Mouse (Mus musculus) heart, embryonic 16.5 days (tissue): ENCODE results near the gene Slc9a3. TPM values are rescaled to one million over a fixed set of nuclear protein-coding genes. Genes with fewer than 3 reads are reported as not detected.

Experiments
- ATAC-seq: fragments of 200-750 bp; cut with Nextera tagmentation; replicated peaks from 2 replicates; pipeline ENCODE4 v1.8.0; 2017; ENCODE audit warnings: moderate number of reproducible peaks; ENCODE audit not compliant: insufficient read depth, low FRiP score; ENCODE audit errors: extremely low read depth
- H3K27ac ChIP-seq: fragments of 300-500 bp; sonication (generic); 2 replicates; pipeline ENCODE4 v1.5.1; 2014; ENCODE audit warnings: mild to moderate bottlenecking, low read length, control low read depth, moderate library complexity
- H3K27me3 ChIP-seq: fragments of 300-500 bp; sonication (generic); 2 replicates; pipeline ENCODE4 v1.6.1; 2014; ENCODE audit warnings: low read length, mixed read lengths; ENCODE audit not compliant: control insufficient read depth, insufficient read depth
- H3K36me3 ChIP-seq: fragments of 300-500 bp; sonication (generic); 2 replicates; pipeline ENCODE4 v1.6.1; 2014; ENCODE audit not compliant: control insufficient read depth, insufficient read depth
- H3K4me1 ChIP-seq: fragments of 300-500 bp; sonication (generic); 2 replicates; pipeline ENCODE4 v1.6.1; 2014; ENCODE audit warnings: low read length, mixed read lengths; ENCODE audit not compliant: control insufficient read depth, insufficient read depth
- H3K4me2 ChIP-seq: fragments of 300-500 bp; sonication (generic); 2 replicates; pipeline ENCODE4 v1.6.1; 2014; ENCODE audit warnings: low read depth, mild to moderate bottlenecking, control low read depth, low read length
- H3K4me3 ChIP-seq: fragments of 300-500 bp; sonication (generic); 2 replicates; pipeline ENCODE4 v1.5.1; 2014; ENCODE audit warnings: mild to moderate bottlenecking, control low read depth, low read length
- H3K9ac ChIP-seq: fragments of 300-500 bp; sonication (generic); 2 replicates; pipeline ENCODE4 v1.6.1; 2014; ENCODE audit warnings: low read length, control low read depth
- H3K9me3 ChIP-seq: fragments of 300-500 bp; sonication (generic); replicated peaks from 2 replicates; pipeline ENCODE4 v1.6.1; 2016; ENCODE audit warnings: low read length; ENCODE audit not compliant: control insufficient read depth
- WGBS: fragments of 180-500 bp; shearing (Covaris S2); extraction: QIAGEN DNeasy Blood & Tissue Kit; methylation state at CpG from one replicate; pipeline ENCODE4 v1.1.7; 2014; 5-methylcytosine and 5-hydroxymethylcytosine counted together
- polyA plus RNA-seq: library from polyadenylated mRNA; unstranded; fragments of >200 nt; fragmentation: Nextera tagmentation; extraction: Ambion mirVana; gene quantifications from 2 replicates; pipeline ENCODE4 v1.2.1, GENCODE M21; 2015

Gene Slc9a3
- 0.22 TPM in 1 of 2 replicates, not detected in the other for polyA plus RNA-seq

DNA sequence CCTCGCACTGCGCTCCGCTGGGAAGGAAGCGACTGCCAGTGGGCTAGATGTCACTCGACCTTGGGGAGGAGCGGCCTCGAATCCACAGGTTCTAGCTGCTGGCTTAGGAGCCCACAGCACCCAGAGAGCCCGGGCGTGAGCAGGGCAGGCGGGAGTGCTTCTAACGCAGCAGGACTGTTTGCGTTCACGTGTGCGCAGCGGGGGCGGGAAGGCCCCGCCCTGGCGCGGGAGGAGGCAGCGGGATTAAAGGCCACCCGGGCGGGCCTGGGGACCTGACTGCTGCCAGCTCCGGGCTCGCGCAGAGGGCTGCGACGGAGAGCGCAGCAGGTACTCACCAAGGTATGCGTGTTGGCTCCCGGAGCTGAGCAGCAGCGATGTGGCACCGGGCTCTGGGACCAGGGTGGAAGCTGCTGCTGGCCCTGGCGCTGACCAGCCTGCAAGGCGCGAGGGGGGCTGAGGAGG lies at the start of gene Slc9a3:
Slc9a3 (plus strand) TSS at position 317 of the 462 bp plus-strand sequence.
- Histone ChIP-seq H3K27ac (no peak within 1 kb of the TSS), H3K4me3 (peak within 1 kb of the TSS; percentile 52), H3K4me1 (peaks cover 9% of the 10 kb centered on the region), H3K36me3 (no peaks in the 10 kb centered on the region), H3K9me3 (no peaks in the 10 kb centered on the region), H3K9ac (peak within 1 kb of the TSS; percentile 66), H3K27me3 (peaks cover 33% of the 10 kb centered on the region), H3K4me2 (peak within 1 kb of the TSS; percentile 90)
- ATAC-seq, result peak; percentile 50; the same call in 1 of the 2 replicates
- whole genome bisulfite sequencing, result under 1% methylated on average over 35 of the region's 35 CpGs

DNA sequence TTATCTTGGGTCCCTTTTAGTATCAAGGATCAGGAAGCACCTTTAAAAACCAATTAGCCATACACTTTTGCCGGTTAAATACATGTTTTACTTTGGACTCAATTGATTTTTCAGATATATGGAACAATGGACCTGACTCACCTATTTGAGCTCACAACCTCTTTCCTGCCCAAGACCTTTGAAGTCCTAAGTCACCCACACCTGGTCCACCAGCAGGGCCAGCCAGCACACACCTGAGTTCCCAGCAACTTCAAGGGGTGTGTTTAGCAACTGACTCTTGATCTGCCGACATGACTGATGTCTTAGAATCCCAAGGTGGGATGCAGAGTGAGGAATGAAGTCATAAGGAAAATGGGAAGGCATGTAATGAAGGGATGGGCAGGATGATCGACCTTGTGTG lies 49.5 kb upstream of the Slc9a3 start:
- Histone ChIP-seq H3K27me3 (no peaks in the 10 kb centered on the region), H3K4me1 (no peaks in the 10 kb centered on the region), H3K36me3 (no peaks in the 10 kb centered on the region), H3K9ac (no peak overlapping the region), H3K9me3 (no peaks in the 10 kb centered on the region), H3K27ac (no peak overlapping the region), H3K4me2 (no peak overlapping the region), H3K4me3 (no peak overlapping the region)
- no peak for ATAC-seq
- 57% methylated on average over 3 of the region's 3 CpGs for WGBS

DNA sequence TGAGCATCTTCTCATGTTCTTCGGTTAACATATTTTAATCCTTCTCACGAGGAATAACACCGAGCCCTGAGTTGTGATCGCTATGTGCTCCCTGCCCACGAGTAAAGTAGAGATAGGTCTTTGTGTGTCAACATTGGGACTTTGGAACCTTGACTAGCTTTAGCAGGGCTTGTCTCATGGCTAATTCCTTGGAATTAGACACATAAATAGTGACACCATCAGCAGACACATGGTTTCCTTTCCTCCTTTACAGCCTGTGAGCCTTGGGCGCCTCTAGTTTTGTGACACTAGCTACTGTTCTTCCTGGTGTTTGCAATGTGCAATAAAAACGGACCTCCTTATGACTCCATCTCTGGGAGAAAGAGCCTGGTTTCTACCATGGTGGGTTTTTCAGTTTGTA lies 47.9 kb upstream of the Slc9a3 start:
- ATAC-seq, result no peak
- no peak overlapping the region for H3K9ac ChIP-seq
- no peaks in the 10 kb centered on the region for H3K36me3 ChIP-seq
- H3K27ac ChIP-seq, result no peak overlapping the region
- no peaks in the 10 kb centered on the region for H3K9me3 ChIP-seq
- H3K4me3 ChIP-seq, result no peak overlapping the region
- WGBS, result 85% methylated on average over 7 of the region's 7 CpGs
- H3K4me1 ChIP-seq, result no peaks in the 10 kb centered on the region
- no peaks in the 10 kb centered on the region for H3K27me3 ChIP-seq
- no peak overlapping the region for H3K4me2 ChIP-seq

DNA sequence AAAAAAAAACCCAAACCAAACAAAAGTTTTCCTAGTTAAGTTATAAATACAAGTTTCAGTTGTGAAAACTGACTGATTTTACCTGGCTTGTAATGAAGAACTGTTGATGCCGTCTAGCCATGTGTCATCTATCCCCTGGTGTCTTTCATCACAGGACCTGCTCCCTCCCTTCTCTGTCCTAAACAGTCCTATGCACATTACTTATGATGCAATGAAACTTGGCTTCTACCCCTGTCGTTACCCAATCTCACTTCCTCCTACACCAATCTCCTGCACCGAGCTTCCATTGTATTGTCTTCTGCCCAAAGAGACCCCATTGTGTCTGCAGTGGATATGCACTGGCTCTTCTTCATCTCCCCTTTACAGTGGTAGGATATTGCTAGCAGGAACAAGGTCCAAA lies 31.0 kb upstream of the Slc9a3 start:
- no peak overlapping the region for H3K4me3 ChIP-seq
- WGBS, result 66% methylated on average over 3 of the region's 3 CpGs
- H3K9ac ChIP-seq, result no peak overlapping the region
- ATAC-seq, result no peak
- H3K27ac ChIP-seq, result no peak overlapping the region
- H3K27me3 ChIP-seq, result no peaks in the 10 kb centered on the region
- no peaks in the 10 kb centered on the region for H3K9me3 ChIP-seq
- H3K4me2 ChIP-seq, result no peak overlapping the region
- peaks cover 7% of the 10 kb centered on the region for H3K4me1 ChIP-seq
- no peaks in the 10 kb centered on the region for H3K36me3 ChIP-seq

DNA sequence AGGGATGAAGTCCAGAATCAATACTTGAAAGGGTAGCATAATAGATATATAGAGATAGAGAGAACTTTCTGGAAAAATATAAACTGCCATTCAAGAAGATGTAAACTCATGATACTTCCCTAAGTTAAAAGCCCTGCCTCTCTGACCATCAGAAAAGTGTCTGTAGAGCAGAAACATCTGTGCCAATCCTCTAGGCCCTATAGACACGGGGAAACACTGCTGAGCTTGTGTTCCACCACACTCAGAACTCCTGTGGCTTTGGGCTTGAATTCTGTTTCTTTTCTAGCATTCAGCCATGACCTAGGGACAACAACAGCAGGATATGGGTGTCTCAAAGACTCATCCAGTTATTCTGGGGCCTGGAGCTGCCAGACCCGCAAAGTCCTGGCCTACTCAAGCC lies 25.3 kb upstream of the Slc9a3 start:
- no peak overlapping the region for H3K4me2 ChIP-seq
- peaks cover 19% of the 10 kb centered on the region for H3K4me1 ChIP-seq
- H3K27me3 ChIP-seq, result no peaks in the 10 kb centered on the region
- H3K27ac ChIP-seq, result no peak overlapping the region
- WGBS, result 52% methylated on average over 2 of the region's 2 CpGs
- H3K9ac ChIP-seq, result no peak overlapping the region
- ATAC-seq, result no peak
- H3K9me3 ChIP-seq, result no peaks in the 10 kb centered on the region
- no peaks in the 10 kb centered on the region for H3K36me3 ChIP-seq
- H3K4me3 ChIP-seq, result no peak overlapping the region

DNA sequence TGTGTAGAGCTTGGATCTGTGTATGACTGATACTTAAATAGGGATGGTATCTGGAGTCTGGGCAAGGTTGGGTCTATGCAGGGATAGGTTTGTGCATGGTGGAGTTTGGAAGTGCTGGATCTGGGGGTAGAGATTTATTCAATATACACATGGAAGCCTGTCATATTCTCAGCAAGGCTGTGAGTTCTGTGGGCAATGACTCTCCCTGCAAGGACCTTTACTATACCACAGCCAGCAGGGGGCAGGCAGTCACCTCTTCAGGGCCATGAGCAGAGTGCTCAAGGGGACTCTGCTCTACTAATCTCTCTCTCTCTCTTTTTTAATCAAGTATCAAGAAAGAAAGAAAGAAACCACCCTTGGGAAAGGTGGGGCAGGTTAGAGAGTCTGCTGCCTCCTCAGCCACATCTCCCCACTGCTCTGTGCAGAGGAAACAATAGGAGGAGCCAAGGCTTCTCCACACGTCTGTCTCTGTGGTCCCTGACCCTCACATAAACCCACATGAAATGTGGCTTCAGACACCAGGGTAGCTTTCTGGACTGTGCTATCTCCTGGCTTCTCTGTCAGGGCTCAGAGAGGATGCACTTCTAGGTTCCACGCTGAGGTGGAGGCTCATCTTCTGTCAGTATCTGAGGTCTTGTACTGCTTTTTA lies 24.4 kb upstream of the Slc9a3 start:
- H3K4me2 ChIP-seq, result no peak overlapping the region
- peak; percentile 74; the same call in 1 of the 2 replicates for ATAC-seq
- peaks cover 16% of the 10 kb centered on the region for H3K4me1 ChIP-seq
- no peaks in the 10 kb centered on the region for H3K36me3 ChIP-seq
- H3K27me3 ChIP-seq, result no peaks in the 10 kb centered on the region
- no peak overlapping the region for H3K27ac ChIP-seq
- H3K4me3 ChIP-seq, result no peak overlapping the region
- WGBS, result 23% methylated on average over 2 of the region's 2 CpGs
- H3K9me3 ChIP-seq, result no peaks in the 10 kb centered on the region
- no peak overlapping the region for H3K9ac ChIP-seq

DNA sequence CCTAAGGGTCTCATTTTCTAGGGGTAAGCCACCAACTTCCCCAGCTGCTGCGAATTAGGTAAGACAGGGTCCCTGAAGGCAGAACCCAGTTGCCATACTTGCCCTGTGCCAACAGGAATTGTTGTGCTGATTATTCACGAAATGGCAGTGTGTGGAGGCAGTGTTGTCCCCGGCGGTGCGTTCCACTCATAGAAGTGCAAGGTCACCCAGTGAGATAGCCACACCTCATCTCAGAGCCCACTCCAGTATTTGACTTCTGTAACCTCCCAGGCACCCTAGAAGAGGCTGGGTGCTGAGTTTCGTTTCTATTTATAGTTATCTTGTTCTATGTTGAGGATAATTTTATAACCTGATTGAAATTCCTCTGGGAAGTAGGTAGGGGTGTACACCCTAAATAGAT lies 22.3 kb upstream of the Slc9a3 start:
- 37% methylated on average over 6 of the region's 6 CpGs for WGBS
- H3K36me3 ChIP-seq, result no peaks in the 10 kb centered on the region
- no peak overlapping the region for H3K4me2 ChIP-seq
- H3K4me1 ChIP-seq, result peaks cover 12% of the 10 kb centered on the region
- H3K27me3 ChIP-seq, result no peaks in the 10 kb centered on the region
- H3K4me3 ChIP-seq, result no peak overlapping the region
- no peaks in the 10 kb centered on the region for H3K9me3 ChIP-seq
- no peak overlapping the region for H3K9ac ChIP-seq
- H3K27ac ChIP-seq, result peak overlapping the region; percentile 64
- ATAC-seq, result 0 out of 2 replicates have a peak, but pooled peaks have one; percentile 62

DNA sequence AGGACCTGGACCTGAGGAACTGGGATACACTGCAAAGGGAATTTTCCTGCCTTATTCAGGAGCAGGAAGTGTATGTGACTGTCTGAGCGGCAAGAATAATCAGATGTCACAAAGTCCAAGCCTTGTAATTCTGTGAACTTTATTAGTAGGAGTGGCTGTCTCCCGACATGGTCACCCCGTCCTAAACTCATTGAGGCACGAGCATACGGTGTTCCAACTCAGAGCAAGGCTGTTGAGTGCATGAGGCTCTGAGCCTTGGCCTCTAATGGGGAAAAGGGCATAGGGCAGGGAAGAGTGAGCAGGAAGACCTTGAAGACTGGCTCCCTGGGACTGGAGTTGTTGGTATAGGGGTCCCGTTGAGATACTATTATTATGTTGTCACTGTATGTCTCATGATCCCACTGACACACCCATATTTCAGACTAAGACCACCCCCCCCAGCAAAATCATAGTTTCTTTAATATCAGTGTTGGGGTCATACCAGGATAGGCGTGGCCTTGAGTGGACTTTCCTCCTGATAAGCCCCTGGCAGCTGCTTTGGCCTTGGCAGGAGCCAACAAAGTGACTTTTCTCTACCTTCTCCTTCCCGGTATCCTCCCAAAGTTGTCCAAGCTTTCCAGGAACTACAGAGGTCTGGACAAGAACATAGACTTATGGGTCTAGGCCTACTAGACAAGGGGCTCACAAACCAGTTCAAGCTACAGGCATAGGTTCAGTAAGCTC lies 19.0 kb upstream of the Slc9a3 start:
- H3K9ac ChIP-seq, result no peak overlapping the region
- peaks cover 9% of the 10 kb centered on the region for H3K4me1 ChIP-seq
- H3K4me3 ChIP-seq, result no peak overlapping the region
- ATAC-seq, result no peak
- WGBS, result 78% methylated on average over 8 of the region's 8 CpGs
- no peak overlapping the region for H3K27ac ChIP-seq
- H3K36me3 ChIP-seq, result no peaks in the 10 kb centered on the region
- H3K27me3 ChIP-seq, result no peaks in the 10 kb centered on the region
- no peaks in the 10 kb centered on the region for H3K9me3 ChIP-seq
- H3K4me2 ChIP-seq, result no peak overlapping the region

DNA sequence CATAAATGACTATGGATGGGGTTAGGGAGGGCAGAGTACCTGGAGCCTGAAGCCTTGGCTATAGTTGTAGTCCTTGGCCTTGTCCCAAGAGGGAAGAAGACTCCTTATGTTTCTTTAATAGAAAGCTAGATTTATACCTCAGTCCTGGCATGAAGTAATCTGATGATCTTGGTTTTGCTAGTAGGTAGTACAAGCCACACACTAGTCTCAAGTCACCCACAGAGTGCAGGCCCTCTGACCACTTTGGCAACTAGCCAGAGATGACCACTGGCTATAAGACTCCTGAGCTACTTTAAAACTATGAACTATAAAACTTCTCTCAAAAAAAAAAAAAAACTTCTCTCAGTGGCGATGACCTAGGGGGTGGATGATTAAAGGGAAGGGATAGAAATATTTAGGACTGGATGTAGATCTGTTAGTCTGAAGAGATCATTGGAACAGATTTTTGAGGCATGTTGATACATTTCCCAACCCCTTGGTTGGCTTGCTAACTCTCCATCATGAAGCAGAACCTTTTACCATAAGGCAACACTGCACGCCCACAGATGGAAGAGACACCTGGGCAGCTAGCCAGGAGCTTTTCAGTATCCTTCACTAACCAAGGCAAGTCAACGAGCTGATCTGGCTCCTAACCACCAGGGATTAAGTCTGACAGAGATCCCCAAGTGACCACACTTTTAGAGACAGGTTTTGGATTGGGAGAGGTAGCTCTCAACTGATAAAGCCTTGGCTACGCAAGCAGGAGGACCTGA lies 18.2 kb upstream of the Slc9a3 start:
- H3K4me1 ChIP-seq, result peaks cover 12% of the 10 kb centered on the region
- no peaks in the 10 kb centered on the region for H3K27me3 ChIP-seq
- no peak overlapping the region for H3K27ac ChIP-seq
- WGBS, result 70% methylated on average over 4 of the region's 4 CpGs
- no peak overlapping the region for H3K4me3 ChIP-seq
- no peaks in the 10 kb centered on the region for H3K9me3 ChIP-seq
- no peak overlapping the region for H3K4me2 ChIP-seq
- ATAC-seq, result no peak
- H3K9ac ChIP-seq, result no peak overlapping the region
- no peaks in the 10 kb centered on the region for H3K36me3 ChIP-seq
